Mouse (Mus musculus) midbrain, postnatal 0 days (tissue): ENCODE measurements around the gene Bst2. TPM values are rescaled to one million over a fixed set of nuclear protein-coding genes. Genes with fewer than 3 reads are reported as not detected.
"Not testable (repeated sequence)": the region's sequence is repeated elsewhere in the genome, so short reads cannot be mapped to it uniquely, and the experiment has no call there.

Source experiments
- ATAC-seq: fragments of 200-750 bp; cut with Nextera tagmentation; 2 replicates; pipeline ENCODE4 v1.8.0; 2017; ENCODE audit warnings: moderate number of reproducible peaks, mild to moderate bottlenecking, moderate TSS enrichment, moderate library complexity; ENCODE audit not compliant: low FRiP score
- DNase-seq: peaks from one replicate; pipeline ENCODE4 v3.0.0-alpha.2; 2015; ENCODE audit warnings: low spot score
- H3K27ac ChIP-seq: fragments of 300-500 bp; sonication (generic); 2 replicates; pipeline ENCODE4 v1.5.1; 2014; ENCODE audit warnings: low read depth, mild to moderate bottlenecking, low read length, mixed read lengths
- H3K27me3 ChIP-seq: fragments of 300-500 bp; sonication (generic); 2 replicates; pipeline ENCODE4 v1.6.1; 2014; ENCODE audit warnings: low read length, control low read depth, mixed read lengths; ENCODE audit not compliant: insufficient read depth
- H3K36me3 ChIP-seq: fragments of 300-500 bp; sonication (generic); 2 replicates; pipeline ENCODE4 v1.6.1; 2014; ENCODE audit warnings: low read length, control low read depth, mixed read lengths; ENCODE audit not compliant: insufficient read depth
- H3K4me1 ChIP-seq: fragments of 300-500 bp; sonication (generic); 2 replicates; pipeline ENCODE4 v1.6.1; 2014; ENCODE audit warnings: mild to moderate bottlenecking, control low read depth, antibody characterized with exemption, low read length, mixed read lengths; ENCODE audit not compliant: insufficient read depth
- H3K4me2 ChIP-seq: fragments of 300-500 bp; sonication (generic); 2 replicates; pipeline ENCODE4 v1.6.1; 2014; ENCODE audit warnings: low read depth, mild to moderate bottlenecking, low read length, mixed read lengths; ENCODE audit not compliant: poor library complexity, severe bottlenecking
- H3K4me3 ChIP-seq: fragments of 300-500 bp; sonication (generic); 2 replicates; pipeline ENCODE4 v1.5.1; 2014; ENCODE audit warnings: low read depth, mild to moderate bottlenecking, low read length, moderate library complexity
- H3K9ac ChIP-seq: fragments of 300-500 bp; sonication (generic); replicated peaks from 2 replicates; pipeline ENCODE4 v1.6.1; 2014; ENCODE audit warnings: mild to moderate bottlenecking, low read length, moderate library complexity, mixed read lengths; ENCODE audit not compliant: poor library complexity, severe bottlenecking
- H3K9me3 ChIP-seq: fragments of 300-500 bp; sonication (generic); 2 replicates; pipeline ENCODE4 v1.6.1; 2016; ENCODE audit warnings: low read length, control low read depth
- CTCF ChIP-seq: IDR thresholded peaks from 2 replicates; pipeline ENCODE4 v1.5.1; 2016; ENCODE audit warnings: antibody characterized with exemption, mild to moderate bottlenecking
- WGBS: fragments of 180-500 bp; shearing (Covaris S2); extraction: QIAGEN DNeasy Blood & Tissue Kit; methylation state at CpG from one replicate; pipeline ENCODE4 v1.1.7; 2014; 5-methylcytosine and 5-hydroxymethylcytosine counted together
- polyA plus RNA-seq: library from polyadenylated mRNA; unstranded; fragments of >200 nt; fragmentation: Nextera tagmentation; extraction: Ambion mirVana; gene quantifications from 2 replicates; pipeline ENCODE4 v1.2.1, GENCODE M21; 2015
- total RNA-seq: library from RNA; depleted of rRNA; stranded (reverse); fragments of >200 nt; gene quantifications from 2 replicates; pipeline ENCODE4 v1.2.3, GENCODE M21; 2014

Bst2 gene
- total and polyA plus RNA-seq, 2 experiments from 2014 or later, result 15.3 TPM

DNA sequence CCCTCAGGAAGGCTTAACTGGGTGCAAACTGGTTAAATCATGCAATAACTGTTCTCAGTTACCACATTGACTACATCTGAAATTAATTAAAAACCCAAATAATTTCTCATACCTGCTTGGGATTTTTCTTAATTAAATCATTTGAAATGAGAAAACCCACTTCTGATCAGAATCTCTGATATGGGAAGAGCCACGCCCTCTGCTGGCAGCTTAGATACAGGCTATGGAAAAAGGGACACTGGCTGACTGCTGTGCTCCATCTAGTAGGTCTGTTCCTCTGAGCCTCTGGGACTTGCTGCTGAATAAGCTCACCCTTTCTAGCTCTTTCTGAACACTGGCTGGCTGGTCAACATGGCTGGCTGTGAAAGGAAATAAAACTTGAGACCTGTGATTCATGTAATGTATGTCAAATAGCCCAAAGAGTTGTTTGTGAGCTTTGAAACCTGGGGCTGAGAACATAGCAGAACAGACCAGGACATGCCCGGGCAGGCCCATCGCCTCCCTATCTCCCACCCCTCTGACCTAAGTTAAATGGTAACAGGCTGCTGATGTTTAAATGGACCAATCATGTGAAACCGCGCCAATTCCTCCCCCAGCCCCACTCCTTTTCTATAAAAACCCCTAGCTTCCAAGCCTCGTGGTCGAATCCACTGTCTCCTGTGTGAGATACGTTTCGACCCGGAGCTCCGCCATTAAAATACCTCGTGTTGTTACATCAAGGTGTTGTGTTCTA is 6.4 kb downstream of the Bst2 start:
- not testable (repeated sequence) for H3K9ac ChIP-seq, H3K4me2 ChIP-seq, H3K27ac ChIP-seq, ATAC-seq, H3K4me3 ChIP-seq, H3K9me3 ChIP-seq, H3K4me1 ChIP-seq, H3K36me3 ChIP-seq
- peaks cover 13% of the 10 kb centered on the region for H3K27me3 ChIP-seq
- WGBS, result 64% methylated on average over 5 of the region's 12 CpGs
- peak; percentile 51 for DNase-seq
- peak; percentile 61 for TF ChIP-seq CTCF

GRCm38 (mm10) chr8:71528362-71529073 is 8.7 kb downstream of the Bst2 start:
- WGBS, result 83% methylated on average over 11 of the region's 11 CpGs
- DNase-seq, result no peak
- Histone ChIP-seq H3K36me3 (no peaks in the 10 kb centered on the region), H3K27me3 (peaks cover 17% of the 10 kb centered on the region), H3K4me2 (no peak overlapping the region), H3K27ac (0 out of 2 replicates have a peak overlapping the region, but pooled peaks have one; percentile 12), H3K9me3 (no peaks in the 10 kb centered on the region), H3K4me1 (no peaks in the 10 kb centered on the region), H3K4me3 (no peak overlapping the region), H3K9ac (no peak overlapping the region)
- ATAC-seq, result no peak
- TF ChIP-seq CTCF, result no peak

DNA sequence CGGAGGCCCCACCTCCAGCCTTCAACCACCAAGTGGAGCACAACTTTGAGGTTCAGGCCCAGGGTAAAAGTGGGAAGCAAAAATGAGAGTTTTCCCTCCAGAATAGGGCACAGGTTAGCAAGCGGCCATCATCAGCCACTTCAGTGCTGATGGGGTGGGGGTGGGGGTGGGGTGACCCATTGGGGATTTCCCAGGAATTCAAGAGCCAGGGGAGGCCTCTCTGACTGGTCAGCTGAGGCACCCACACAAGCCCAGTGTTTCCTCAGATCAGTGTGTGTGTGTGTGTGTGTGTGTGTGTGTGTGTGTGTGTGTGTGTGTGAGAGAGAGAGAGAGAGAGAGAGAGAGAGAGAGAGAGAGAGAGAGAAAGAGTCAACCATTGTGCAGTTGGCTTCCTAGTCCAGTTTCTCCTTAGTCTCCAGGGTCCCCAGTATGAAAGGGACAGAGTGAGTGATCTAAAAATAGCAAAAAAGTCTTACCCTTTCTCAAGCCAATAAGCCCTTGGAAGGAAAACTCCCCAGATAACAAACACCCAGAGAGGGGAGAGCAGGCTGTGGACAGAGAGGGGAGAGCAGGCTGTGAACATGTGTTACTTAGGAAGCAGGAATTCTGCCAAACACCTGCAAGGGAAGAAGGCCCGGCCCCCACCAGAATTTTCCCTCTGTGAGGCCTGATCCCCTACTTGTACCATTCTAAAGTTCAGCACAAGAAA is 9.9 kb downstream of the Bst2 start:
- 48% methylated on average over 3 of the region's 3 CpGs for WGBS
- Histone ChIP-seq H3K4me2 (no peak overlapping the region), H3K27me3 (peaks cover 17% of the 10 kb centered on the region), H3K4me3 (no peak overlapping the region), H3K4me1 (no peaks in the 10 kb centered on the region), H3K9me3 (no peaks in the 10 kb centered on the region), H3K9ac (no peak overlapping the region), H3K36me3 (no peaks in the 10 kb centered on the region), H3K27ac (no peak overlapping the region)
- TF ChIP-seq CTCF, result no peak
- DNase-seq (no peak), ATAC-seq (no peak)

- no peak for TF ChIP-seq CTCF
- Histone ChIP-seq H3K4me1 (no peaks in the 10 kb centered on the region), H3K36me3 (no peaks in the 10 kb centered on the region), H3K27ac (no peak overlapping the region), H3K27me3 (peaks cover 17% of the 10 kb centered on the region), H3K4me2 (no peak overlapping the region), H3K4me3 (no peak overlapping the region), H3K9me3 (no peaks in the 10 kb centered on the region), H3K9ac (no peak overlapping the region)
- DNase-seq (no peak), ATAC-seq (no peak)
- WGBS, result 14% methylated on average over 6 of the region's 6 CpGs
These were observed 11.0 kb downstream of the Bst2 start for GRCm38 (mm10) chr8:71526272-71526671.

- H3K4me2 ChIP-seq, result no peak within 1 kb of the TSS
These were observed 11.8 kb downstream of the Bst2 start, which contains the start of gene Ccdc194 for GRCm38 (mm10) chr8:71525226-71526050. TSS of gene Ccdc194 (minus strand) at chr8:71525711.

More at GRCm38 (mm10) chr8:71525226-71526050, 11.8 kb downstream of the Bst2 start, which contains the start of gene Ccdc194:
- DNase-seq (no peak), ATAC-seq (no peak)
- H3K4me3 ChIP-seq, result no peak within 1 kb of the TSS
- no peak for TF ChIP-seq CTCF
- no peaks in the 10 kb centered on the region for H3K9me3 ChIP-seq
- WGBS, result 6% methylated on average over 46 of the region's 46 CpGs
- H3K27ac ChIP-seq, result no peak within 1 kb of the TSS
- no peaks in the 10 kb centered on the region for H3K36me3 ChIP-seq
- peaks cover 21% of the 10 kb centered on the region for H3K27me3 ChIP-seq
- H3K9ac ChIP-seq, result no peak within 1 kb of the TSS
- H3K4me1 ChIP-seq, result no peaks in the 10 kb centered on the region
